Mouse (Mus musculus) heart, embryonic 16.5 days (tissue): ENCODE measurements around the gene Nova2. TPM values are rescaled to one million over a fixed set of nuclear protein-coding genes. Genes with fewer than 3 reads are reported as not detected.

Source experiments
- ATAC-seq: fragments of 200-750 bp; cut with Nextera tagmentation; replicated peaks from 2 replicates; pipeline ENCODE4 v1.8.0; 2017; ENCODE audit warnings: moderate number of reproducible peaks; ENCODE audit not compliant: insufficient read depth, low FRiP score; ENCODE audit errors: extremely low read depth
- H3K27ac ChIP-seq: fragments of 300-500 bp; sonication (generic); 2 replicates; pipeline ENCODE4 v1.5.1; 2014; ENCODE audit warnings: mild to moderate bottlenecking, low read length, control low read depth, moderate library complexity
- H3K27me3 ChIP-seq: fragments of 300-500 bp; sonication (generic); 2 replicates; pipeline ENCODE4 v1.6.1; 2014; ENCODE audit warnings: low read length, mixed read lengths; ENCODE audit not compliant: control insufficient read depth, insufficient read depth
- H3K36me3 ChIP-seq: fragments of 300-500 bp; sonication (generic); 2 replicates; pipeline ENCODE4 v1.6.1; 2014; ENCODE audit not compliant: control insufficient read depth, insufficient read depth
- H3K4me1 ChIP-seq: fragments of 300-500 bp; sonication (generic); 2 replicates; pipeline ENCODE4 v1.6.1; 2014; ENCODE audit warnings: low read length, mixed read lengths; ENCODE audit not compliant: control insufficient read depth, insufficient read depth
- H3K4me2 ChIP-seq: fragments of 300-500 bp; sonication (generic); 2 replicates; pipeline ENCODE4 v1.6.1; 2014; ENCODE audit warnings: low read depth, mild to moderate bottlenecking, control low read depth, low read length
- H3K4me3 ChIP-seq: fragments of 300-500 bp; sonication (generic); 2 replicates; pipeline ENCODE4 v1.5.1; 2014; ENCODE audit warnings: mild to moderate bottlenecking, control low read depth, low read length
- H3K9ac ChIP-seq: fragments of 300-500 bp; sonication (generic); 2 replicates; pipeline ENCODE4 v1.6.1; 2014; ENCODE audit warnings: low read length, control low read depth
- H3K9me3 ChIP-seq: fragments of 300-500 bp; sonication (generic); replicated peaks from 2 replicates; pipeline ENCODE4 v1.6.1; 2016; ENCODE audit warnings: low read length; ENCODE audit not compliant: control insufficient read depth
- whole genome bisulfite sequencing: fragments of 180-500 bp; shearing (Covaris S2); extraction: QIAGEN DNeasy Blood & Tissue Kit; methylation state at CpG from one replicate; pipeline ENCODE4 v1.1.7; 2014; 5-methylcytosine and 5-hydroxymethylcytosine counted together
- polyA plus RNA-seq: library from polyadenylated mRNA; unstranded; fragments of >200 nt; fragmentation: Nextera tagmentation; extraction: Ambion mirVana; gene quantifications from 2 replicates; pipeline ENCODE4 v1.2.1, GENCODE M21; 2015

Nova2 gene
- polyA plus RNA-seq, 1 experiment from 2014 or later: 0.64 TPM

DNA sequence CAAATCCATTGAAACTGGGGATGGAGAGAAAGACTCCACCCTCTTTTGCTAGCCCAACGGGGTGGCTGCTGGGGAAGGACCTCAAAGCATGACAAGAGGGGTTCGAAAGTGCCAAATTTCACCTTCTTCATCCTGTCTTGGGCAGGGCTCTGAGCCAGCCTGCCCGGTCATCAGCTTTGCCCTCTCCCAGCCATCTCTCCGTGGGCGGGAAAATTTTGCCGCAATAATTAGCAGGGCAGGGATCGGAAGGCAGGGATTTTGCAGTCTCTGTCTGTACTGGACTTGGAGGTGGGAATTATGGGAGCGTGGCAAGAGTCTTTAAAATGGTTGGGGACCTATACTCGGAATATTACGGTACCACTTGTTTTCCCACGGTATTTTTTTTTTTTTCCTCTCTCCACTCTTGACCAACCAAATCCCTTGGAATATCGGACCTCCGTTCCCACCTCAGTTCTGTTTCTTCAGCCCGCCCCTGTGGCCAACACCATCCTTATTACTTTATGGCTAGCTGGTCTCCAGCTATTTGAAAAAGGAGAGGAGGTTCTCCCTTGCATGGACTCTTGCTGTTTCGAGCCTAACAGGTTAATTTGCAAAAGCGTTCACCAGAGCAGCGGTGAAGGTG lies 36.6 kb downstream of the Nova2 start:
- no peaks in the 10 kb centered on the region for H3K9me3 ChIP-seq
- peaks cover 5% of the 10 kb centered on the region for H3K4me1 ChIP-seq
- H3K9ac ChIP-seq: no peak overlapping the region
- H3K4me3 ChIP-seq: peak overlapping the region; percentile 6
- 2% methylated on average over 17 of the region's 17 CpGs for WGBS
- H3K36me3 ChIP-seq: no peaks in the 10 kb centered on the region
- peaks cover 72% of the 10 kb centered on the region for H3K27me3 ChIP-seq
- no peak overlapping the region for H3K27ac ChIP-seq
- H3K4me2 ChIP-seq: peak overlapping the region; percentile 27
- ATAC-seq: no peak

DNA sequence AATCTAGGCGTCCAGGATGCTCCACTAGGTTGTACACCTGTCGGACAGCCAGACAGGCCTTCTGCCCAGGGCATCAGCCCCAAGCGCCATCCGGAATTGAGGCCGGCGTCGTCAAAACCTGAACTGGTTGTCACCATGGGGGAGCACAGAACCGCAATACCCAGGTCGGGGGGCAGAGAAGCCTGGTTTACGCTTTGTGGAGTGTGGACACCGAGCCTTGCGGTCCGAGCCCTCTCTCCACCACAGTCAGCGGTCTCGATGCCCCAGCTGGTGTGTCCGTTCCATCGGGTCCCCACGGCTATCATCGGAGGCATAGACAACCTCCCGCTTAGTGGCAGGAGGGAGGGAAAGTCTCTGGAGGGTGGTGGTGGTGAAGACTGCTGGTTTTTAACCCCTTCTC lies 37.1 kb downstream of the Nova2 start:
- no peaks in the 10 kb centered on the region for H3K36me3 ChIP-seq
- H3K27me3 ChIP-seq: peaks cover 70% of the 10 kb centered on the region
- no peak for ATAC-seq
- H3K4me2 ChIP-seq: peak overlapping the region; percentile 27
- WGBS: 4% methylated on average over 20 of the region's 20 CpGs
- H3K4me1 ChIP-seq: 0 out of 2 replicates have a peak, but pooled peaks cover 3% of the 10 kb centered on the region
- H3K27ac ChIP-seq: no peak overlapping the region
- no peak overlapping the region for H3K9ac ChIP-seq
- H3K4me3 ChIP-seq: peak overlapping the region; percentile 6
- no peaks in the 10 kb centered on the region for H3K9me3 ChIP-seq

DNA sequence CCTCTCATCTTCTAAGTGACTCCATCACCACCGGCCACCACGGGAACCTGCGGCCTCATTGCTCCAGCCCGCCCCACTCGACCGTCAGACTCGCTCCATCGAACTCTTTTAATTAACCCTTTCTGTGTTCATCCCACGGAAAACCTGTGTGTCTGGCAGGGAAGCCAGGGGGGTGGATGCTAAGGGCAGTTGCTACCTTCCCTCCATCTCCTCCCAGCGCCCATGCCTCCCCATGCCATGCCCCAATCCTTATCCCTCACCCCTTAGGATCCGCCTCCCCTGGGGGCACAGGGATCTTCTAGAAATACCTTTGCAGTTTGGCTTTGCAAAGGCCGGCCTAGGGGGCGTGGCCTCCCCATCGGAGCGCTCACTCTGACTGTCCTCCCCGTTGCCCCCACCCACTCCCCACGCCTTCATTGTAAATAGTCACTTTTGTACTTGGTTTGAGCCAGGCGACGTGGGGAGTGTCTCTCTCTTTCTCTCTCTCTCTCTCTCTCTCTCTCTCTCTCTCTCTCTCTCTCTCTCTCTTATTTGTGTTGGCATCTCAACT lies 37.7 kb downstream of the Nova2 start:
- Histone ChIP-seq H3K9me3 (no peaks in the 10 kb centered on the region), H3K36me3 (no peaks in the 10 kb centered on the region), H3K4me1 (0 out of 2 replicates have a peak, but pooled peaks cover 3% of the 10 kb centered on the region), H3K4me3 (no peak overlapping the region), H3K27me3 (peaks cover 66% of the 10 kb centered on the region), H3K27ac (no peak overlapping the region), H3K4me2 (no peak overlapping the region), H3K9ac (no peak overlapping the region)
- ATAC-seq: no peak
- 2% methylated on average over 19 of the region's 19 CpGs for WGBS

DNA sequence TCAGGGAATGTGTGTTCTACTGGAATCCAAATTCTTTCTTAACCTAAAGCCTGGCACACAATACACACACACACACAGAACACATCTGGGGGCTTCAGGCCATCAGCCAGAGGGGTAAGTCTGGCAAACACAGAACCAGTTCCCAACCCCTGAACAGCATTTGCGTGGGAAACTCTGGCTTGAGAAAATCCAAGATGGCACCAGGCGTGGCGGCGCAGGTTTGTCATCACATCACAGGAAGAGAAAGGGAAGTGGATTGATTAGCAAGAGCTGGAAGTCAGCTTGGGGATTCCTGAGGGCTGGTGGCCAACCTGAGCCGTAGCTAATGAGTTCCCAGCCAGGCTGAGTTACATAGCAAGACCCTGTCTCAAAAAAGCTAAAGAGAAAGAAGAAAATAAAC lies 39.6 kb downstream of the Nova2 start:
- Histone ChIP-seq H3K9ac (no peak overlapping the region), H3K4me1 (0 out of 2 replicates have a peak, but pooled peaks cover 3% of the 10 kb centered on the region), H3K9me3 (no peaks in the 10 kb centered on the region), H3K4me3 (no peak overlapping the region), H3K36me3 (no peaks in the 10 kb centered on the region), H3K4me2 (no peak overlapping the region), H3K27ac (no peak overlapping the region), H3K27me3 (peaks cover 51% of the 10 kb centered on the region)
- 72% methylated on average over 5 of the region's 5 CpGs for WGBS
- no peak for ATAC-seq

DNA sequence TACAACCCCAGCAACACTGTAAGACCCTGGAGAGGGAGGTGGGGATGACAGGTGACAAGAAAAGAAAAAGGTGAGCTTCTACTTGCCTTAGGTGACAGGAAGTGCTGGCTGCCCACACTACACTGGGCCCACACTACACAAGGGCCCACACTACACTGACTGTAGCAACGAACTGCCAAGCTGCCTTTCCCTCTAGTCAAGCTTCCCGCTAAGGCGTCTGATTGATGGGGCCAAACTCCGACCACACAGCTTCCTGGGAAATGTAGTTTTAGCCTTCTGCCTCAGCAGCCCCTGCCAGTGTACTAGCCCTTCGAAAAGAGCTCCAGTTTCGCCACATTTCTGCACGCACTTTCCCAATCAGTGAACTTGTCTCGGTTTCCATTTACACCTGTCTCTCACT lies 41.9 kb downstream of the Nova2 start:
- H3K9me3 ChIP-seq: no peaks in the 10 kb centered on the region
- no peak for ATAC-seq
- no peaks in the 10 kb centered on the region for H3K36me3 ChIP-seq
- 0 out of 2 replicates have a peak, but pooled peaks cover under 1% of the 10 kb centered on the region for H3K4me1 ChIP-seq
- WGBS: 8% methylated on average over 8 of the region's 8 CpGs
- no peak overlapping the region for H3K27ac ChIP-seq
- H3K9ac ChIP-seq: no peak overlapping the region
- peaks cover 28% of the 10 kb centered on the region for H3K27me3 ChIP-seq
- H3K4me3 ChIP-seq: no peak overlapping the region
- no peak overlapping the region for H3K4me2 ChIP-seq

DNA sequence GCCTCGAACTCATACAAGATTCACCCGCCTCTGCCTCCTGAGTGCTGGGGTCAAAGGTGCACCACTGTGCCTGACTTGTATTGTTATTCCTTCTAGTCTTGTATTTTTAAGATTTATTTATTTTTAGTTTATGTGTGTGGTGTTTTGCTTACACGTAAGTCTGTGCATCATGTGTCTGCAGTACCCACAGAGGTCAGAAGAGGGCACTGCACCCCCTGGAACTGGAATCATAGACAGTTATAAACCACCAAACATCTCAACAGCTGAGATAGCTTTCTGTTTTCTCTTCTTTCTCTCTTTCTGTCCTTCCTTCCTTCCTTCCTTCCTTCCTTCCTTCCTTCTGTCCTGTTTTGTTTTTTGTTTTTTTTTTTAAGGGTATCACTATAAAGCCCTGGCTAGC lies 45.3 kb downstream of the Nova2 start:
- H3K27ac ChIP-seq: no peak overlapping the region
- no peaks in the 10 kb centered on the region for H3K4me1 ChIP-seq
- H3K4me2 ChIP-seq: no peak overlapping the region
- H3K9me3 ChIP-seq: no peaks in the 10 kb centered on the region
- no peaks in the 10 kb centered on the region for H3K36me3 ChIP-seq
- no peak overlapping the region for H3K9ac ChIP-seq
- H3K4me3 ChIP-seq: no peak overlapping the region
- ATAC-seq: no peak
- H3K27me3 ChIP-seq: peaks cover 2% of the 10 kb centered on the region; the same call in 1 of the 2 replicates
- WGBS: 89% methylated on average over 3 of the region's 3 CpGs

DNA sequence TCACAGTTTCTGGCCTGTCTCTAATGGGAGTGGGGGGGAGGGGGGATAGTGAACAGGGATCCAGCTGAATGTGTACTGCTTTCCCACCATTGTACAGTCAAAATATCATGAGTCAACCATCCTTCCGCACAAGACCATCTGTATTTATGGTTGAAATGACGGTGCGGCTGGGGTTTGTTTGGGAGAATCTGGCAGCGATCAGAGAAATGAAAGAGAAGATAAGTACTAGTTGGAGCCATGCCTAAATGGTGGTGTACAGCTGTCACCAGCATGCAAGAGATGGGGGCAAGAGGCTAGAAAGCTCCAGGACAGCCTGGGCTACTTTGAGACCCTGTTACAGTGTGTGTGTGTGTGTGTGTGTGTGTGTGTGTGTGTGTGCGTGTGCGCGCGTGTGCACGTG lies 52.7 kb downstream of the Nova2 start:
- Histone ChIP-seq H3K9ac (no peak overlapping the region), H3K27ac (no peak overlapping the region), H3K4me1 (no peaks in the 10 kb centered on the region), H3K9me3 (no peaks in the 10 kb centered on the region), H3K4me2 (no peak overlapping the region), H3K36me3 (no peaks in the 10 kb centered on the region), H3K4me3 (no peak overlapping the region), H3K27me3 (no peaks in the 10 kb centered on the region)
- no peak for ATAC-seq
- 79% methylated on average over 9 of the region's 9 CpGs for WGBS

DNA sequence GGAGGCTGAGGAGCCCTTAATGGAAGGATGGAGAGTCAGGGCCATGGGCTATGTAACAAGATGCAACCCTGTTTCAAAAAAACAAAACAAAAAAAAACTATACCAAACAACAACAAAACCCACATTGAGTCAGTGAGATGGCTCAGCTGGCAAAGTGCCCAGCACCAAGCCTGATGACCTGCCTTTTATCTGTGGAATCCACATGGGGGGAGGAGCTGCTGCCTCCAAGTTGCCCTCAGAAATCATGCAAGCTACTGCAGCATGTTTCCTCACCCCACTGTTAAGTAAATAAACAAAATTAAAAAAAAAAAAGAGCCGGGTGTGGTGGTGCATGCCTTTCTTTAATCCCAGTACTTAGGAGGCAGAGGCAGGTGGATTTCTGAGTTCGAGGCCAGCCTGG lies 60.8 kb downstream of the Nova2 start:
- Histone ChIP-seq H3K9me3 (no peaks in the 10 kb centered on the region), H3K4me2 (no peak overlapping the region), H3K9ac (no peak overlapping the region), H3K4me3 (no peak overlapping the region), H3K27me3 (peaks cover 5% of the 10 kb centered on the region; the same call in 1 of the 2 replicates), H3K27ac (no peak overlapping the region), H3K36me3 (no peaks in the 10 kb centered on the region), H3K4me1 (0 out of 2 replicates have a peak, but pooled peaks cover 6% of the 10 kb centered on the region)
- 62% methylated on average over 2 of the region's 2 CpGs for WGBS
- ATAC-seq: no peak

DNA sequence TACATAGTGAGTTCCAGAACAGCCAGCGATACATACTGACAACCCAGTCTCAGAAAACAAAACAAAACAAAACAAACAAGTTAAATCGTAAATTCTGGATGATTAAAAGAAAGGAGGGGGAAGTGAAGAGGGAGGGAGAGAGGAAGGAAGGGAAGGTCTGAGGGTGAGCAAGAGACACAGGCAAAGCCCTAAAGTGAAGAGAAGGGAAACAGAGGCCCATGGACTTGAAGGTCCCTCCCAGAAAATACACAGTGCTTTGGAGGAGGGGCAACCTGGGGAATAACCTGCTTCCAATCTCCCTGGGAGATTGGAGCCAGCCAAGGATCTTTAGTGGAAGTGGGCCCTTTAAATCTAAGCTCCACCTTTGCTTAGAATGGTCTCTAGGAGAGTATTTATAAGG lies 61.4 kb downstream of the Nova2 start, which contains the start of gene Nanos2:
Nanos2 (plus strand) TSS at position 301 of the 400 bp plus-strand sequence.
- Histone ChIP-seq H3K9me3 (no peaks in the 10 kb centered on the region), H3K27me3 (peaks cover 8% of the 10 kb centered on the region; the same call in 1 of the 2 replicates), H3K27ac (no peak within 1 kb of the TSS), H3K4me2 (no peak within 1 kb of the TSS), H3K9ac (no peak within 1 kb of the TSS), H3K36me3 (no peaks in the 10 kb centered on the region), H3K4me1 (peaks cover 9% of the 10 kb centered on the region; the same call in 1 of the 2 replicates), H3K4me3 (no peak within 1 kb of the TSS)
- no peak for ATAC-seq
- 53% methylated on average over 2 of the region's 2 CpGs for WGBS
